Mouse (Mus musculus): ENCODE results near the gene Klhl40.

GRCm38 (mm10) chr9:121820765-121821164, 43.4 kb downstream of the Klhl40 start:
- TF ChIP-seq ZC3H11A (IDR thresholded peaks at IDR 0.05; ENCODE audit: borderline replicate concordance, low read depth, low read length) (no peak), ZNF384 (IDR thresholded peaks at IDR 0.05; ENCODE audit: low read depth, low read length) (no peak), MAFK (IDR thresholded peaks at IDR 0.05; ENCODE audit: insufficient read depth, low read depth, low read length) (no peak), HCFC1 (IDR thresholded peaks at IDR 0.05; ENCODE audit: borderline replicate concordance, insufficient read depth, low read length) (no peak), CHD2 (IDR thresholded peaks at IDR 0.05; ENCODE audit: low read depth, low read length) (no peak)

All from ES-E14 (cell line).